Mouse (Mus musculus): Measurements from ENCODE around the gene Tulp4.

DNA sequence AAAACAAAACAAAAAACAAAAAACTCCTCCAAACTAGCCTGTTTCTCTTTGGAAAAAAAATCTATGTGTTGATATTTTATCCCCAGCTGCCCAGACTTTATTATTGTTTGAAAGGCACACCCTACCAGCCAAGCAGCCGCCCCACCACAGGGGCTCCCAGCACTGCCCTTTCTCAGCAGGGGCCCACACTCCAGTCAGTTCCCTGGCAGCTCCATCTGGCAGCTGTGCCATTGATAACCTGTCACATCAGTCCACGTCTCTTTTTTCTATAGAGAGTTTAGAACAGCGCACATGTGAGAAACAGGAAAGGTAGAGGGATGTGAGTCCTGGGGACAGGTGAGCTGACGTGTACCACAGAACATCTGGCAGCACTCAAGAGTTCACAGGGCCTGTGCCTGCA lies 73.2 kb downstream of the Tulp4 start:
- TF ChIP-seq HCFC1 (IDR thresholded peaks at IDR 0.05; ENCODE audit: borderline replicate concordance, insufficient read depth, low read length) (no peak), ZNF384 (IDR thresholded peaks at IDR 0.05; ENCODE audit: low read depth, low read length) (no peak), ZC3H11A (IDR thresholded peaks at IDR 0.05; ENCODE audit: borderline replicate concordance, low read depth, low read length) (no peak)

All from ES-E14 (cell line).